Mouse (Mus musculus) megakaryocyte, embryonic 14.5 days (primary cell): ENCODE measurements at regions not wholly inside any gene's neighbourhood (a gene's known extent, or its start where the extent isn't known, plus 50 kb on each side); places are given as distances from the start of the nearest gene placed in this dataset.

Experiments used
- FLI1 ChIP-seq: IDR thresholded peaks from 2 replicates; pipeline ENCODE4 v1.6.1; 2012; ENCODE audit warnings: low read length, inconsistent platforms, mixed read lengths
- GATA1 ChIP-seq: IDR thresholded peaks from 3 replicates; pipeline ENCODE4 v1.6.1; 2012; ENCODE audit warnings: mixed read lengths, low read length, inconsistent platforms, borderline replicate concordance

DNA sequence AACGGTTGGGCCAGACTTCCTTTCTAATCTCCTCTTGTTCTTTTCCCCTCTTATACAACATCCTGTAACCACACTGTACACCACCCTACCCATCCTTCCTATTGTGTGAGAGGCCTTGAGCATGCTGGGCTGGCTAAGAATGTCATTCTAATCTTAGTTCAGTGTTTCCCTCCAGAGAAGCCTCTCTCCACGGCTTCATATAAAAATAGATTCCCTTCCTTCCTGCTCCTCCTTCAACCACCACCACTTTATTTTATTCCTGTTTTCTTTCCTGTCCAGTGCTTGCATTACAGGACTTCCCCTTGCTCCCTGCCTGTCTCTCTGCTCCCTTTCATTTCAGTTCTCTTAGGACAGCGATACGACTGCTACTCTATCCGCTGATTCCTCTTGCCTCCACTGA, 109.5 kb downstream of the Tmem38b start:
- TF ChIP-seq GATA1 (no peak), FLI1 (no peak)
